ENCODE assay signal across 16 mouse cellular contexts in genomic region chr3:131361960-131362359, GRCm38 (mm10). TPM values are rescaled to one million over a fixed set of nuclear protein-coding genes. Genes with fewer than 3 reads are reported as not detected.
"Had no signal": no experiment of that assay in that cellular context is flagged by ENCODE, and none has a peak within 500 bp of the region (broad histone marks: within the 10 kb centered on the region; RNA-seq: fewer than 3 reads in every experiment).

No protein-coding gene starts in this region.

- H3K36me3 ChIP-seq: neural tube, embryonic 15.5 days; stomach, embryonic 15.5 days had no signal

- DNase-seq: retina, postnatal 1 day; right cerebral cortex, adult 18-20 months; right cerebral cortex, postnatal 14 days; right cerebral cortex, postnatal 25 days; right cerebral cortex, postnatal 4 days; spleen, adult 18-20 months; thymus, adult 18-20 months; thymus, adult 2 months; thymus, postnatal 14 days; thymus, postnatal 25 days; thymus, postnatal 36 days; thymus, postnatal 4 days had no signal

- H3K4me2 ChIP-seq: neural tube, embryonic 15.5 days; stomach, embryonic 15.5 days had no signal

- H3K4me3 ChIP-seq: neural tube, embryonic 15.5 days; stomach, embryonic 15.5 days had no signal

- H3K9ac ChIP-seq: neural tube, embryonic 15.5 days; stomach, embryonic 15.5 days had no signal

- H3K9me3 ChIP-seq: neural tube, embryonic 15.5 days; stomach, embryonic 15.5 days had no signal

- H3K27me3 ChIP-seq: neural tube, embryonic 15.5 days; stomach, embryonic 15.5 days had no signal

- H3K27ac ChIP-seq: neural tube, embryonic 15.5 days; stomach, embryonic 15.5 days; stomach, postnatal 0 days had no signal

RNA-seq across cellular contexts. Expression of gene Cyp2u1, which starts 58.9 kb away (rescaled TPM):
- total RNA-seq: neutrophil, adult 5-6 weeks had no signal
